Mouse (Mus musculus): ENCODE results near the gene Zfp507. TPM values are rescaled to one million over a fixed set of nuclear protein-coding genes. Genes with fewer than 3 reads are reported as not detected.

Gene Zfp507
- 10 to 100 TPM; 26.5 to 26.9 TPM for total RNA-seq (2021)
- long read RNA-seq, experiment 1, partial matches to known transcripts = 0 of 4 reads
- long read RNA-seq, experiment 1, other reads (novel, unspliced or antisense) = 4 of 4 reads
- long read RNA-seq, experiment 2 = 0 reads

DNA sequence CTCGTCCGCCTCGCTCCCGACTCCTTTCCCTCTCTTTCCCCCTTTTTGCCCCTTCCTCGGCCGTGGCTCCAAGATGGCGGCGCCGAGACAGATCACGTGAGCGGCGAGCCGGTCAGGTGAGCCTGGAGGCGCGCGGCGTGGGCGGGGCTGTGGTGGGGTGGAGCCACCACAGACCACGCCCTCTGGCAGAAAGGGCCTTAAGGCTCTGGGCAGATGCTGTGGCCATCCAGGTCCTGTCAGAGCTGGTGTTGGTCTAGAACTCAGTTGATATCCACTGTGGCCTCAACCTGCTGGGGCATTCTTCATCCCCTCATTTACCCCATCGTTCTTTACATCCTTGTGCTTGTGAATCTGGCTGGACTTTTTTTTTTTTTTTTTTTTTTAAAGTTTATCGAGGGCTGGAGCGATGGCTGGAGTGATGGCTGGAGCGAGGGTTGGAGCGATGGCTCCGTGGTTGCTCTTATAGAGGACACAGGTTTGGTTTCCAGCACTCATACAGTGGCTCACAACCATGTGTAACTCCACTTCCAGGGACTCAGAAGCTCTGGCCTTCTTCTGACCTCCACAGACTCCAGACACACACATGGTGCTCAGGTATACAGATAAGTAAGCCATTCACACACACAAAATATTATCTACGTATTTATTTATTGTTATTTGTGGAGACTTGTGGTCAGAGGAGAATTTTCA is at the start of gene Zfp507:
TSS of gene Zfp507 (minus strand) at position 98 of the 690 bp plus-strand sequence.
- peak; percentile 92 for DNase-seq

DNA sequence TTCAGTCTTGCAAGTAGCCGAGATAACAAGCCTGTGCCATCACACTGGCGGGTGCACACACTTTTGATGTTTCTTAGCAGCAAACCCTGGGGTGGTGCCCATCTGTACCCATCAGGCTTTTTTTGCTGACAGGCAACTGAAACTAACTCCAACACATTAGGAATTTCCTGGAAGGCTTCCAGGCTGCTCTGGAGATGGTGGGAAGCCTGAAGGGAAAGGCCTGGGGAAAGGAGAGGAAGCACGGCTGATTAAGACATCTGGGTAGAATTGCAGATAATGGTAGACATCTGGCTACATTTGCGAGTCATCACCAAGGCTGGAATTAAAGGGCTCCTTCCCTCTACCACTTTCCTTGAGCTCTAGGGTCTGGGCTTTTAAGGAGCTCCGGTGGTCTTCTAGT is 47.6 kb upstream of the Zfp507 start:
- DNase-seq = no peak

DNA sequence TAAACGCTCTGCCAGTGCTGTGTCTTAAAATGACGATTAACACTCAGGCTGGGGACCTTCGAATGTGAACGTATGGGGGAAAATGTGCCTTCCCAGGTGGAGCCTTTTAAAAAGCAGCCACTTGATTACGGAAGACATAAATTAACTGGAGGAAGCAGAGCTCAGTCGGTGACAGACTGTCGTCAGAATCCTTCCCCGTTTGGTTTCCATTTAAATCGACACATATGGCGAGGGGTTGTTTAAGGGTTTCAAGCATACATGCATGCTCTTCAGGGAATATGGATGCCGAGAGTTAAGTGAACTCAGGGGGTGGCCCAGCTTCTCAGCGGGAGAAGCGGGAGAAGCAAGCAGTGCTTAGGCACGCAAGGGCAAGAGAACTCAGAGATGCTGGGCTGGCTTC is 45.7 kb upstream of the Zfp507 start:
- no peak for DNase-seq

DNA sequence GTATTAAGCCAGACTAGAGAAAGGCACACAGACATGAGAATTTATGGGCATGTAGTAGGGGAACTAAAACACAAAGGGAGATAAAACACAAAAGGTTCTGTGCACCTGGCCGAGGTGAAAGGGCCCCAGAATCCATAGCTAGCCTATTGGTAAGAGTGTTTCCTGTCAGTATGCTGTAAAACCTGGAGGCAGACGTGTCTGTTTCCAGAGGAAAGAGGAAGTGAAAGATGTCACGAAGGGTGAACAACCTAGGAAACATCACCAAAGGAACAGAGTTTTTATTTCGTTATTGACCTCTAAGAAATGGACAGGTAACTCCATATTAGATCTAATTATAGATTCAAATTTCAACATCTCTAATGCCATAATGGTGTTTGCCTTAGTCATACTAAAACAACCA is 37.7 kb upstream of the Zfp507 start:
- DNase-seq = no peak

DNA sequence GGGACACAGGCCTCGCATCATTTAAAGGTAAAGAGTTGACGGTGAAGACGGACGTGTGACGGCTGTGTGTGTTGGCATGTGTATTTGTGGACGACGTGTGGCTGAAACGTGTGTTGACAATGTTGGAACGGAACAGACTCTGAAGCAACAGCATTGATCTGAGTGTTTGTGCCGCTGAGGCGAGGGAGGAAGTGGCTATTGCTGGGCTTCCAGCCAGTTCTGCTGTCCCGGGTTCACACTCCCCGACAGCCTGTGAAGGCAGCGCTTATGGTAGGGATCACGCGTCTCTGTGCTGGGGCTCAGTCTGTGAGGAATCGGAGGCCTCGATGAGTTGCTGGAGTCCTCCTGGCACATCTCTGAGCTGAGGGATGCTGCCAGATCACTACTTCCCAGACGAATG is 34.0 kb upstream of the Zfp507 start:
- peak; percentile 5 to 31 for DNase-seq

DNA sequence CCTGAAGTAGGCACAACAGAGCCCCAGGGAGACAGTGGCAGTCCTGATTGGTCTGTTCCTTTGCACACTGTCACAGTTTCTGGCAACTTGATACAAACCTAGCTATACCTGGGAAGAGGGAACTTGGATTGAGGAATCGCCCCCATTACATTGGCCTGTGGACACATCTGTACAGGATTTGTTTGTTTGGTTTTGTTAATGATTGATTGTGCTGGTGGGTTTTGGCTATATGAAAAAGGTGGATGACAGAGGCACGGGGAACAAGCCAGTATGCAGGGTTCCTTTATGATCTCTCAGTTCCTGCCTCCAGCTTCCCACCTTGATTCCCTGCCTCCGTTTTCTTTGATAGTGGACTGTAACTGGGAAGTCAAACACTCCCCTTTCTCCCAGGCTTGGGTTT is 33.6 kb upstream of the Zfp507 start:
- DNase-seq = no peak

DNA sequence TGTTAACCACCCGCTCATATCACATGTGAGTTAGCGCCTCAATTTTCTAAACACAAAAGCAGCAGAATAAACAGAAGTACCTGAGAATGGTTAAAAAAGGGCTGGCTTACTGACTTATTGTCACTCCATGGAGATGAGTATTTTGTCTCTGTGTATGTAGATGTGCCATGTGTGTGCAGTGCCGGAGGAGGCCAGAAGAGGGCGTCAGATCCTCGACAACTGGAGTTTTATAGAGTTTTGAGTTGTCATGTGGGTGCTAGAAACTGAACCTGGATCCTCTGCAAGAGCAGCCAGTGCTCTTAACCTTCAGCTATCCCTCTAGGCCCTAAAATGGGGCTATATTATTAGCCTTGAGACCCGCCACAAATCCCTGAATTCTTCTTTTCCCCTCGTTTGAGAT is 27.3 kb upstream of the Zfp507 start:
- no peak for DNase-seq

DNA sequence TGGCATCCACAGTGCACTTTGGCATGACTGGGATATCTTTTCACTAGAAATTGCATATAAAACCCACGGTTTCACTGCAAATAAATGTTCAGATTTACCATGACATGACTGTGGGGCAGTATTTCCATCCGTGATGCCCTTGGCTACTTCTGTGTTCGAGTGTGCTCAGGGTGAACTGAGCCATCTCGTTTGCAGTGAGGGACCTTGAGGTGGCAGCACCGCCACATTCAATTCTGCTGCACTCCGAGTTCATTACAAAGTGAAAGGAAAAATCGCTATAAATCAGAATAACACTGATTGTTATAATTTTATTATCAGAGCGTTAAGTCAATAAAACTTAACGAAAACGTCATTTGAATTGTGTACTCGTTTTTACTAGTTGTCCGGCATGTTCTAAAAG is 21.1 kb upstream of the Zfp507 start:
- no peak for DNase-seq

DNA sequence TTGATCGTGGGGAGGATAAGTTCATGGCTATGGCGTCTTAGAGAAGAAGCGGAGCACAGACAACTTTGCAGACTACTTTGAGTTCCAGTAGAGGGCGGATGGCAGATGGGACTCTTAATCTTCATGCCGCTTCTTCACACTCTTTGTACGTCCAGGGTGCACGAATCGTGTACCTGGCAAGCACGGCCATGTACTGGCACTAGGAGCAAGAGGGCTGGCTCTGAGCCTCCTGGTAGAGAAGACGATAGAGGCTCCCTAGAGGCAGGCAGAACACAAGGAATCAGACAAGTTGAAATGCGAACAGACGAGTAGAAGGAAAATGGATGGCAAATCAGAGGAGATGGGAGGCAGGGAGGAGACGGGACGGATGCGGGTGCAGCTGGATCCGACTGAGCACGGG is 19.5 kb upstream of the Zfp507 start:
- no peak for DNase-seq

DNA sequence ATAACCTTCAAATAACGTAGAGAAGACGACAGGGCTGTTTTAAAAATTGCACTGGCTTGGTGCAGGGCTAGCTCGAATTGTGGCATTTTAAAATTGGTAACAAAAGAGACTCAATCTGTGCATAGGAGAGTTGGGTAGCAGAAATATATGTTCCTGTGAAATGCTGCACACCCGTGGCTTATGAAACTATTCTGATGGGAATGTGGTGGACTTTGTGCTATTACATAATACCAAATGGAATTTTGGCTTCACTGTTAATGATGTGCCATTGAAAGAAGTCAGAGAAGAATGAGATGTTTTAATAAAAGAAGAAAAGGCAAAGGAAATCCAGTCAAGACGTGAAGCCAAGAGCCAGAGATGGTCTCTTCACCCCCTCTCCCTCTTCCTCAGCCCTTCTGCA is 18.6 kb upstream of the Zfp507 start:
- DNase-seq = no peak

DNA sequence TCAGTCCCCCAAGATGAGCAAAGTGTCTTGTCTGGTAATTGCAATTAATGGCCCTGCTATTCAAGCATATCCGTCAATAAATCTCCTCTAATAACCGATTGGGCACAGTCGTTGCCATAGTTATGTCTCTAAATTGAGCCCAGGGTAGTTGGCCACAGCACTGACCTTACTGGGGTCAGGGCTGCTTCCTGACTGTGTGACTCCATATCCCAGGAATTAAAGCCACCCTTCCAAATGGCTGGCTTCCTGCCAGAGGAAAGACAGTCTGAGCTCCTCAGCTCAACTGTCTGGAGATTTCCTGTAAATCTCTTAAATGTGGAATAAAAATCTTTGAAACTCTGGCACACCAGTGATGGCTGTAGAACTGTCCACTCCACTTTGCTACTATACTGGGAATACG is 16.7 kb upstream of the Zfp507 start:
- peak; percentile 75 to 77 for DNase-seq

DNA sequence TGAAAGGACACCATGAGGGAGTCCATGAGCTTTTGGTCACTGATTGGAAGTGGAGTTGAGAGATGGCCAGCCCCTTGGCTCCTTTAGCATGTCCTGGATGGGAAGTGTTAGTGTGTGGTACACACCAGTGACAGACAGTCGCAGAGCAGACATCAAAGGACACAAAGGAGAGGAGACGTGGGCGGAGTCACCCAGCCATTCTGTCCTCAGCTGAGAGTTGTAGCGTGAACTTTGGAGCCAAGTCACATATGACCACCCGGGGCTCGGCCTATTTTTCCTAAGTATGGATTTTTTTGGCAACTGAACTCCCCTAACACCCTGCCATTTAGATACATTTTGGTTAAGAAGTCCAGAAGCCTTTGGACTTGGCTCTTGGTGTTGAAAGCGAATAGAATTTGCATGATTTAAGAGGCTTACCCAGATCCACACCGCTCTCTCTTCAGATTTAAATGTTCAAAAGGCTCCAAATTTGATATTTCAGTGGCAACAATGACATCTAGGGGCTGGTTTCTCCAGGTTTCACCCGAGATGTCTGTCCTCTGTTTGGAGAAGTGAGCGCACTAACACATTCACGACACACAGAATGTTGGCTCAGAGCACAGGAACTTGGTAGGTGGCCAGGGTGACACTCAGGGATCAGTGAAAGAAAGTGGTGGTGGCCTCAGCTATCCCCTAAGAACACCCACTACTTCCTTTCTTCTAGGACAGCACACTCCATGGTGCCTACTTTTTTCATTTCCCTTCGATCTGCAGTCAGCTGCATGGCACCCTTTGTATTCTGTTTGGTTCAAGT is 12.2 kb upstream of the Zfp507 start:
- DNase-seq = no peak

DNA sequence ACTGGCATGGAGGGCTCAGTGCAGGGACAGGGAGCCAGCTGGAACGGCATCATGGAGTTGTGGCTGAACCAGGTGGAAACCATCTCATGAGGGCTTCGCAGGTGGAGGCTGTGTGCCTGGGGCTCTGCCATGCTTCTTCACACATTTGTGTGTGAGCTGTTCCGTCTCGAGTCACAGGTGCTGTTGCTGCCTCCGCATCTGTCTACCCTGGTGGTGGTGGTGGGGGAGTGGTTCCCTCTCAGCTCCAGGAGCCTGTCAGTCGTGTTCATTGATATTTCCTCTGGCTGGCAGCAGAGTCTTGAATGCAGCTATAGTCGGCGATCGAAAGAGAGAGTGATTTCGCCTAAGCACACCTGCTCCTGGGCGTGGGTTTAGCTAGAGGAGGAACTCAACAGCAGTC is 10.5 kb upstream of the Zfp507 start:
- no peak for DNase-seq

DNA sequence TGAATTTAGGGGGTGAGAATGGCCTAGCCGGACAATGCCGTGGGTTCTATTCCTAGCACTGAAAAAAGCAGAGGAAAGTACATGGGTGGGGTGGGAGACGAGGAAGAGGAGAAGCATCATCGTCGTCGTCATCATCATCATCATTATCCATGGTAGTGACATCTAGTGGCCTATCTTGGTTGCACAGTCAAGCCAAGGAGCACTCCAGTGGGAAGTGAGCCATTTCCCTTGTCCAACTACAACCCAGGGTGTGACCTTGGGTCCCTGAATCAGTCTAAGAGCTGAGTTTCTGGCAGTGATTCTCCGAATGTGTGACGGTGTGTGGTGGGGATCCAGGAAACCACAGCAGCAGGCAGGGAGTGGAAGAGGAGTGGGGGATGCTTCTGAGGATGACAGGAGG is 7.9 kb upstream of the Zfp507 start:
- peak; percentile 76 to 77 for DNase-seq

DNA sequence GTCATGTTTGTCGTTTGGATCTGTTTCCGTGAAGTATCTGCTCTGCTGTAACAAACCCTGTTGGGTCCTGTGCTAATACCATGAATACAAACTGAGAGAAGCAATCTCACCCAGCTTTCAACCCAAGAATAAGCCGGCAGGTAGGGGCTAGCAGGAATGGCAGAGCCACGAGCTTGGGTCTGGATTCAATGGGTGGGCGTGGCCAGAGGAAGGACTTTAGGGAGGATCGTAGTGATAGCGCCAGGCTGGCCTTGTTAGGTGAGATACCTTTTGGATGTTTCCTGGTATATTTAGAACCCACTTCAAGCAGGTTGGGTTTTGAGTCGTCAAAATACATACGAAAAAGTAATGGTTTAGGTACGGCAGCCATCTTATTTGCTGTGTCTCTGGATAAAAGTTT is 1.4 kb upstream of the Zfp507 start:
- DNase-seq = no peak

DNA sequence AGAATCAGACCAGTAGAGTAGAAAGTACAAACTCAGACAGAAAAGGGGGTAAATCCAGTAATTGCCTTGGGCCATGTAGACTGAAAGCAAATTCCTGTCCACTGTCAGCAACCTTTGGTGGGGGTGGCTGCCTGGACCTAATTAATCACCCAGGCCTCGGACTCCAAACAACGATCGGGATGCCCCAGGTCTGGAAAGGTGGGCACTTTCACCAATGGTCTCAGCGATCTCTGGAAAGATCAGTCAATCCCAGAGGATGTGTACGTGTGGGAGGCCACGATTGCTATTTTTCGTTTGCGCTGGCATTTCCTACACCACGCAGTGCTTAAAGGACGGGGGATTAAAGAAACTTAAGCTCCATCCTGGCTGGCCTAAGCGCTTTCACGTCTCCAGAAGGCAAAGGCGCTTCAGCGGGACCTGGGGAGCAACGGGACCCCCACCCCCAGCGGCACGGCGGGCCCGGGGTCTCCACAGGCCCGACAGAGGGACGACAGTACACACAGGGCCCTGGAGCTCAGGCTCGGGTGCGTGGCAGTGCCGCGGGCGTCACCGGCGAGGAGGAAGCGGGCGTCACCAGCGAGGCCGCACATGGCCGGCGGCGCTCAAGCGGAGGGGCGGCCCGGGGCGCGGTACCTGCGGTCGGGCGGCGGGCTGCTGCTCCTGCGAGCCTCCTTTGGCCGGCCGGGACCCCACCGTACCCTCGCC is 450 bp downstream of the Zfp507 start:
- peak; percentile 25 to 41 for DNase-seq

DNA sequence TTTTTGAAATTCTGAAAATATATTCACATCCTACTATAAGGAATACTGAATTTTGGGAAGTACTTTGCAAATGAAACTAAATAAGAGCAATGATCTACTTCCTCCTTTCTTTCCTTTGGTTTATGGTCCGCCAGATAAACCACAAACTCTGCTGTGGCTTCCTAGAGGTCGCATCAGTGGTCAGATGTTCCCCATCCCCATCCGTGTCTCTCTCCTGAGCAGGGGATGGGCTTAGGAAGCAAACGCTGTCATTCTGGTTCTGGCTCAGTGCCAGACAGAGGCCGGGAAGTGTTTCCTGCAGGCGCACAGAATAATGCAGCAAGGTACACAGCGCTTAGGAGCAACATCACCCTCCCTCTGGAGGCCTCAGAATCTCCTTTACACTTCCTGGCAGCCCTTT is 6.7 kb downstream of the Zfp507 start:
- DNase-seq = peak; percentile 27 to 28

DNA sequence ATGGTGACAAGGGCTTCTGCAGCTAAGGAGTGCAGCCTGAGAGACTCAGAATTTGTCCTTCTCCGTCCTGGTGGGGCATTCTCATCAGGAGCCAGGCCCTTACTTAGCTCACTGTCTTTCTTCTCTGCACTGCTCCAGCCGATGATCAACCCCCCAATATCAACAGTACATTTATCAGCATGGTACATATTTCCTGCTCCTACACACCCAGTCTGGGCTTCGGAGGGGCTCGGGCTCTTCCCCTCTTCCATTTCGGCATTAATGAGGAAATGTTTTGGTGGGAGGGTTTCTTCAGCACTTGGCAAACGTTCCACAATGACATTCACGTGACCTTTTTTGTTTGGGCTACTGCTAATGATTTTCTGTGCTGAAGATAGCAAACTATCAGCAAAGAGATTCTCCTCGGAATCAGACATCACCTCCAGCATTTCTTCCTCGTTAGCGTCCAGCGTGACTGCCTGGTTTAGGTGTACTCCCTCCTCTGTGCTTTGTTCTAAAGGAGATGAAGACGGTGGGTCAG is 8.6 kb downstream of the Zfp507 start:
- DNase-seq = no peak

DNA sequence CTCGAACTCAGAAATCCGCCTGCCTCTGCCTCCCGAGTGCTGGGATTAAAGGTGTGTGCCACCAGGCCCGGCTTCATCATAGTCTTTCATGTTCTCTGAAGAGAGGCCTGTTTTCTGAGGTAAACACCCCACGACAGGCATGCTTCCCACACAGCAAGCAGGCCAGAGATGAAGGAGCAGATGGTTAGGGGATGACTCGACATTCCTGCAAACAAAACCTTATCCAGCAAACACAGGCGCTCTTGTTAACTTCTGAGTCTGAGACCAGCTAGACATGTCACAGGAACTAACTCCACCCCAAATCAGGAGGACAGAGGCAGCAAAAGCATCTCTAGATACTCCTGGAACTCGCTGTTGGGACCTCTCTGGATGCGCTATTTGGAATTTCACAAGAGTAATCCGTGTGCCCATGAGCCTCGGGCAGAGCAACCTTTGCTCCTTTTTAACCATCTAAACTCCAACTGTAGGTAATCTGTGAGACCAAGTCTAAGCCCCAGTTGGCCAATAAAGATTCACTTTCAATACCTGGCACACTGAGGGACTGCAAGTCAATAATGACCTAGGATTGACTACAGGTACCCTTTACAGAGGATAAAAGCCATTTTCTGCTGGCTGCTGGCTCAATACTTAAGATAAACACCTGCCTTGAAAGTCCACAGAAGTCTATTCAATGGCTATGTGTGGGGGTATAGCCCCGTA is 10.5 kb downstream of the Zfp507 start:
- no peak for DNase-seq

DNA sequence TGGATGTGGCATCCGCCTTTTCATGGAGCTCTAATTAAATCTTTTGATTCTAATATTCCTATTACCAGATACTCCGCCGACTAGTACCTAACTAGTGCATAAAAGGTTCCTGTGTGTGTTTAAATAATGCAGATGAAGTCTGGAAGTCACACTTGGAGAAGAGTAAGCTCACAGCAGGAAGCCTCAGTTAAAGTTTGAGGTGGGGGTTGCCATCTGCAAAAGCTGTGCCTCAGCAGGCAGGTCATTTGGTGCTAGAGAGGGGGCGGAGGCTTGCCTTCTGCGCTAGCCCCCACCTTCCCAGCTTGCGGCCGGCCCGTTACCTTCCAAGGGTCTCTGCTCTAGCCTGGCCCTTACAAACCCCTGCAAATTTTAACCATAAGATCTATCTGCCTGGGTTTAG is 11.9 kb downstream of the Zfp507 start:
- no peak for DNase-seq

DNA sequence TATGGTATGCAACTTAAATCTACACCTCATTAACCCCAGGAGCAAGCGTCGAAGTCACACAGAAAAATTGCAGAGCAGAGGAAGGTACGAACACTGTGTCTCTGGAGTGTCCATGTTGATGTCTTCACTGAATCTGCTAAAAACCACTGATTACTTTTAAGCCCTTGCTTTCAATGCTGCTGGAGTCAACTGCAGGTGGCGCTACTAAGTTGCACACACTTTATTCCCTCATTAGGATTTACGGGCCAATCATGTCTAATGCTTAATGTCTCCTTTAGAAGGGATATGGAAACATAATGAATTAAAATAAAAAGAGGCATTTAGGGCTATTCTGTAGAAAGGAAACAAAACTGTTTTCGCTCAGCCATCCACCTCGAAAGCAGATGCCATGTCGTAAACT is 12.6 kb downstream of the Zfp507 start:
- DNase-seq = peak; percentile 15 to 21

DNA sequence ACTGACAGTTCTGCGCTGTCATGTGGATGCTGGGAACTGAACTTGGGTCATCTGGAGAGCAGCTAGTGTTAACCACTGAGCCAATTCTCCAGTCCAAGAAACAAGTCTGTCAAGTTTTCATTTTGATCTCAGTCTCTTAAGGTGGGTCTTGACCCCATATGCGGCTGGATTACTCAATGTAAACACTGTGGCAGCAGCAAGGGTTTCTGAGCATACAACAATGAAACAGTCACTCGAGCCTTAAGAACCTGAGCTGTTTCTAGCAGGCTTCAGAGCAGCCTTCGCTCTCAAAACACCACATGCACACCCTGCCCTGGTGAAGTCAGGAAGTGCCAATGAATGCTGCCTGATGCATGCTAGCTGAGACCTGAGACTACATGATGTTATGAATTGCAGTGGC is 17.2 kb downstream of the Zfp507 start:
- DNase-seq = no peak
